Mouse (Mus musculus): ENCODE data around the gene Zfp870. TPM values are rescaled to one million over a fixed set of nuclear protein-coding genes. Genes with fewer than 3 reads are reported as not detected.

Zfp870 gene
- polyA plus RNA-seq, 1 experiment from 2014 or later, result 6.5 TPM

- POLR2A ChIA-PET, result interaction anchor here (1.0 kb wide), 1 partner anchor 13 kb away, joined by 3 read pairs; no protein-coding TSS in a partner anchor
- in situ Hi-C loops (cut with MboI; ENCODE audit: low pct_unique_long_range_greater_than_20kb), result no loop called here
- CTCF ChIA-PET, result interaction anchor here (0.8 to 1.2 kb wide), 2 partner anchors 15 to 87 kb away, joined by 4 read pairs; no protein-coding TSS in a partner anchor
- peaks cover 23% of the 10 kb centered on the region for H3K27me3 ChIP-seq
- ATAC-seq (no peak), DNase-seq (ENCODE audit: low read depth, low spot score) (no peak)
- peak; percentile 67 for TF ChIP-seq CTCF (IDR thresholded peaks at IDR 0.05)
These were observed 13.0 kb upstream of the Zfp870 start for GRCm38 (mm10) chr17:32904414-32904813.

GRCm38 (mm10) chr17:32901751-32902525 lies 10.5 kb upstream of the Zfp870 start:
- no peak for DNase-seq (ENCODE audit: low read depth, low spot score)
- peaks cover 23% of the 10 kb centered on the region for H3K27me3 ChIP-seq
- TF ChIP-seq CTCF (IDR thresholded peaks at IDR 0.05), result no peak
- in situ Hi-C loops (cut with MboI; ENCODE audit: low pct_unique_long_range_greater_than_20kb), result no loop called here
- ChIA-PET POLR2A (no interaction called here), CTCF (no interaction called here)
- no peak for ATAC-seq

GRCm38 (mm10) chr17:32895421-32895820 lies 4.0 kb upstream of the Zfp870 start:
- no peak for TF ChIP-seq CTCF (IDR thresholded peaks at IDR 0.05)
- no peak for DNase-seq (ENCODE audit: low read depth, low spot score)
- no peak for ATAC-seq
- peaks cover 15% of the 10 kb centered on the region for H3K27me3 ChIP-seq
- in situ Hi-C loops (cut with MboI; ENCODE audit: low pct_unique_long_range_greater_than_20kb), result no loop called here
- POLR2A ChIA-PET, result no interaction called here
- CTCF ChIA-PET, result no interaction called here

- POLR2A ChIA-PET, result no interaction called here
- DNase-seq (ENCODE audit: low read depth, low spot score) (no peak), ATAC-seq (no peak)
- CTCF ChIA-PET, result no interaction called here
- in situ Hi-C loops (cut with MboI; ENCODE audit: low pct_unique_long_range_greater_than_20kb), result no loop called here
- no peak for TF ChIP-seq CTCF (IDR thresholded peaks at IDR 0.05)
- peaks cover 9% of the 10 kb centered on the region for H3K27me3 ChIP-seq
These were observed 2.5 kb upstream of the Zfp870 start for GRCm38 (mm10) chr17:32893901-32894300.

GRCm38 (mm10) chr17:32890852-32891238 lies 597 bp downstream of the Zfp870 start:
- DNase-seq (ENCODE audit: low read depth, low spot score) (no peak), ATAC-seq (peak; percentile 3)
- TF ChIP-seq CTCF (IDR thresholded peaks at IDR 0.05), result no peak
- ChIA-PET CTCF (interaction anchor here (0.9 kb wide), 1 partner anchor 12 kb away, joined by 3 read pairs; no protein-coding TSS in a partner anchor), POLR2A (interaction anchor here (0.6 to 1.3 kb wide), 2 partner anchors 14 kb away, joined by 3 read pairs; no protein-coding TSS in a partner anchor)
- peaks cover 8% of the 10 kb centered on the region for H3K27me3 ChIP-seq
- in situ Hi-C loops (cut with MboI; ENCODE audit: low pct_unique_long_range_greater_than_20kb), result no loop called here

GRCm38 (mm10) chr17:32889611-32890010 lies 1.8 kb downstream of the Zfp870 start:
- ChIA-PET POLR2A (no interaction called here), CTCF (no interaction called here)
- DNase-seq (ENCODE audit: low read depth, low spot score), result no peak
- in situ Hi-C loops (cut with MboI; ENCODE audit: low pct_unique_long_range_greater_than_20kb), result no loop called here
- ATAC-seq, result no peak
- peaks cover 7% of the 10 kb centered on the region for H3K27me3 ChIP-seq
- no peak for TF ChIP-seq CTCF (IDR thresholded peaks at IDR 0.05)

GRCm38 (mm10) chr17:32880320-32881218 lies 10.9 kb downstream of the Zfp870 start:
- DNase-seq (ENCODE audit: low read depth, low spot score) (no peak), ATAC-seq (no peak)
- POLR2A ChIA-PET, result no interaction called here
- peaks cover 3% of the 10 kb centered on the region for H3K27me3 ChIP-seq
- TF ChIP-seq CTCF (IDR thresholded peaks at IDR 0.05), result no peak
- CTCF ChIA-PET, result no interaction called here
- in situ Hi-C loops (cut with MboI; ENCODE audit: low pct_unique_long_range_greater_than_20kb), result no loop called here

- in situ Hi-C loops (cut with MboI; ENCODE audit: low pct_unique_long_range_greater_than_20kb), result no loop called here
- ChIA-PET CTCF (interaction anchor here (1.7 kb wide), 1 partner anchor 12 kb away, joined by 3 read pairs; the partner anchor contains the start of gene Zfp870), POLR2A (no interaction called here)
- no peak for DNase-seq (ENCODE audit: low read depth, low spot score)
- peaks cover 3% of the 10 kb centered on the region for H3K27me3 ChIP-seq
- TF ChIP-seq CTCF (IDR thresholded peaks at IDR 0.05), result no peak
- ATAC-seq, result no peak
These were observed 12.7 kb downstream of the Zfp870 start for GRCm38 (mm10) chr17:32878773-32879172.

- ATAC-seq, result no peak
- in situ Hi-C loops (cut with MboI; ENCODE audit: low pct_unique_long_range_greater_than_20kb), result no loop called here
- POLR2A ChIA-PET, result no interaction called here
These were observed 13.8 kb downstream of the Zfp870 start for GRCm38 (mm10) chr17:32877471-32878171.

GRCm38 (mm10) chr17:32872696-32873095 lies 18.7 kb downstream of the Zfp870 start:
- ChIA-PET POLR2A (interaction anchor here (0.6 kb wide), 1 partner anchor 19 kb away, joined by 3 read pairs; no protein-coding TSS in a partner anchor), CTCF (no interaction called here)
- ATAC-seq, result no peak
- in situ Hi-C loops (cut with MboI; ENCODE audit: low pct_unique_long_range_greater_than_20kb), result no loop called here
- DNase-seq (ENCODE audit: low read depth, low spot score), result no peak
- no peak for TF ChIP-seq CTCF (IDR thresholded peaks at IDR 0.05)
- peaks cover 6% of the 10 kb centered on the region for H3K27me3 ChIP-seq

More at GRCm38 (mm10) chr17:32877471-32878171, 13.8 kb downstream of the Zfp870 start:
- TF ChIP-seq CTCF (IDR thresholded peaks at IDR 0.05), result no peak
- CTCF ChIA-PET, result no interaction called here
- DNase-seq (ENCODE audit: low read depth, low spot score), result no peak
- H3K27me3 ChIP-seq, result peaks cover 3% of the 10 kb centered on the region
